Mouse (Mus musculus): ENCODE data around the gene Zcchc9.

DNA sequence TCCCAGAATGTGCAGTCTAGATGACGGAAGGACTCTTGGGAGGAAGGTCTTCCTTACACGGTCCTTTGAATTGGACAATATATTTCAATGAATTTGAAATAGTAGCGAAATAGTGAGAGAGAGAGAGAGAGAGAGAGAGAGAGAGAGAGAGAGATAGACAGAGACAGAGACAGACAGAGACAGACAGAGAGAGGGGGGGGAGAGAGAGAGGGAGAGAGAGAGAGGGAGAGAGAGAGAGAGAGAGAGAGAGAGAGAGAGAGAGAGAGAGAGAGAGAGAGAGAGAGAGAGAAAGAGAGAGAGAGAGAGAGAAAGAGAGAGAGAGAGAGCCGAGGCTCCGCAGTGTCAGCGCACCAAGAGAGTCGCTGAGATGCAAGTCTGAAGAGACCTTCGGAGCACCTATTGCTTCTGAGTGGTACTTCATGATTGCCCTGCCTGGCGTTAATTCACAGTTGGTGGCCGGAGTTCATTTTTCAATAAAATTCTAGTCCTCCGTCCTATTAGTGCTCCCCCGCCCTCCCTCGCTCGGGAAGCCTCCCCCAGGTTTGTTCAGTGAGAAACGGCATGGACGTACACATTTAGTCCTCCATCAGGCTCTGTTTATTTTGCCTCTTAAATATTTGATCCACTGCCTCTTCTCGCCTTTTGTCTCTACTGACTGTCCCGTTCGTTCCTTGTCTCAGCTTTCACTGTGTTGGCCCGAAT lies 520 bp upstream of the Zcchc9 start:
- no peak for TF ChIP-seq POLR2A (IDR thresholded peaks at IDR 0.05; ENCODE audit: low read depth, low read length)
- no peak for TF ChIP-seq CTCF (IDR thresholded peaks at IDR 0.05; ENCODE audit: extremely low read depth, insufficient read depth, insufficient read length, insufficient replicate concordance)

All from spleen, adult 2 months (tissue).